Mouse (Mus musculus): Measurements from ENCODE around the gene Max. TPM values are rescaled to one million over a fixed set of nuclear protein-coding genes. Genes with fewer than 3 reads are reported as not detected.

The Max gene
- total and polyA plus RNA-seq, 3 experiments: 21.1 to 80.7 (median 59.7) TPM

- no peak for DNase-seq
Measured at GRCm38 (mm10) chr12:76920990-76921389, 41.0 kb downstream of the Max start.

DNA sequence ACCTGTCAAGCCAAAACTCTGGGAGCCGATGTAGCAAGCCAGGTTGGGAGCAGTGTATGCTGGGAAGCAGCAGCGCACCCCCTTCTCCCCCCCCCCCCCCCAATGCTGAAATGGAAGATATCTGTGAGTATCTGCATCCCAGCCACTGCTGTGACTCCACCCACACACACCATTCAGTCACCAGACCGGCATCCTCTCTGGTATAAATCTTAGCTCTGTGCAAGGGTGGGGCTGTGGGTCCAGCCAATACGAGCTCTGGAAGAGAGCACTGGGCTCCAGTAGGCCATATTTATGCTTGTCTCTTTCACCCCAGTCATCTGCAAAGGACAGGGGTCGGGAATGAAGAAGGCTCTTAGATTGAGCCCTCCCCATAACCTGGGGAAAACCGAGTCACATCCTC lies 41.6 kb downstream of the Max start:
- no peak for DNase-seq

GRCm38 (mm10) chr12:76918855-76919254 lies 43.1 kb downstream of the Max start:
- no peak for DNase-seq

GRCm38 (mm10) chr12:76918113-76918512 lies 43.9 kb downstream of the Max start:
- peak; percentile 52 for DNase-seq

GRCm38 (mm10) chr12:76916163-76916562 lies 45.8 kb downstream of the Max start:
- DNase-seq: no peak

- no peak for DNase-seq
Measured at GRCm38 (mm10) chr12:76912193-76912592, 49.8 kb downstream of the Max start.

GRCm38 (mm10) chr12:76911171-76911726 lies 50.8 kb downstream of the Max start:
- DNase-seq: no peak

- no peak for DNase-seq
Measured at GRCm38 (mm10) chr12:76910258-76910940, 51.6 kb downstream of the Max start.

DNA sequence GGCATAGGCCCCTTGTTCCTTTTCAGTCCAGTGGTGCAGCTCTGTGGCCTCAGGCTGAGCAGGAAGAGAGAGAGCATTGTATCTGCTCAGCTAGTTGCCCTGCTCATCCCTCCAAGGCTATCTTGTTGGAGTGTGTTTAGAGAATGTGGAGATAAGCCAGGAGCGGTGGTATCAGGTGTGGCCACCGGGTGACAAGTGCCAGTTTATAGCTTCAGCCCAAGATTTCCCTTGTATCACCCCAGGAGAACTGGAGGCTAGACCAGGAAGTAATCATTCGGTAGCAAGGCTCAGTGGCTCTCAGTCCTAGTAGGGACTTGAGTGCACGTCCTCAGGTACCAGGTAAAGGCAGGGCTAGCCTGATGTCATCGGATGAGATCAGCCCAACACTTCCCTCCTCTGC lies 52.8 kb downstream of the Max start:
- DNase-seq: no peak

DNA sequence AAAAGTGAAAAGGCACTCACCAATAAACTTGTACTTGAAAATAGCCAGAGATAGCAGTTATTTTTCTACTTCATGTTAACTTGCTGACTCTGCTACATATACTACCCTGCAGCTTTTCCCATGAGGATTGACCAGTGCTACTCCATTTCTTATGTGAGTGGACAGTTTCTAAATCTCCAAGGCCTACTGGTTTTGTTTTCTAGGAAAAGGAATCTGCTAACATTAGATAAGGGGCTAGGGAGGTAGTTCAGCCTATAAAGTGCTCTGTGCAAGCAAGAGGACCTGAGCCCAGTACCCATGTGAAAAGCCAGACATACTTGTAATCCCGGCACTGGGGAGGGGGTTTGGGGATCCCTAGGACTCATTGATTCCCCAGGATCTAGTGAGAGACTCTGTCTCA lies 55.7 kb downstream of the Max start:
- DNase-seq: no peak

DNA sequence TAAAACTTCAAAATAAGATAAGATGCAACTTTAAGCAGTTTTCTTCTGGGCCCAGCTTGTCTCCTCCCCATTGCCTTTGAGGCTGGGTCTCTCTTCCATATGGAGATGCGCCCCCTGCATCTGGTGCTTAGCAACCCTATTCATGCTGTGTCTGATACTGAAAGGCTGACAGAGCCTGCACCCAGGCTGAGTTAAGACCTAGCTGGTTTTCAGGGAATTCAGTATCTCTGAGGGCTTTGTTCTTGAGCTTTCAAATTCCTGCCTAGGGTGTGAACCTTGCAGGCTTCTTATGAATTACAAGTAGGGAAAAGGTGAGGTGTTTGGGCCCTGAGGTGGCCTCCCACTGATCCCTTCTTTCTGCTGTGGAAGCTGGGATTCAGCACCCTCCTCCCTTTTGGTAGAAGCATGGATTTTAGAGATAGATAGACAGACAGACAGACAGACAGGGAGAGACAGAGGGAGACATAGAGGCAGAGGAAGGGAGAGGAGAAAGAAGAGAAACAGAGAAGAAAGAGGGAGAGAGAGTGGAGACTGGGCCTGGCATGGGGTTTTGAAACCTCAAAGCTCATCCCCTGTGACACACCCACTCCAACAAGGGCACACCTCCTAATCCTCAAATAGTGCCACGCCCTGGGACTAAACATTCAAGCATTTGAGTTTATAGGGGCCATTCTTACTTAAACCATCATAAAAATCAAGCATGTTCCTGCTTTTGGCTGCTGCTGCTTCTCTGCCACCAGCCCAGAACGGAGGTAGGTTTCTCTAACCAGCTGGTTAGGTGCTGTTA lies 60.3 kb downstream of the Max start:
- no peak for DNase-seq

GRCm38 (mm10) chr12:76899261-76899975 lies 62.6 kb downstream of the Max start:
- no peak for DNase-seq

DNA sequence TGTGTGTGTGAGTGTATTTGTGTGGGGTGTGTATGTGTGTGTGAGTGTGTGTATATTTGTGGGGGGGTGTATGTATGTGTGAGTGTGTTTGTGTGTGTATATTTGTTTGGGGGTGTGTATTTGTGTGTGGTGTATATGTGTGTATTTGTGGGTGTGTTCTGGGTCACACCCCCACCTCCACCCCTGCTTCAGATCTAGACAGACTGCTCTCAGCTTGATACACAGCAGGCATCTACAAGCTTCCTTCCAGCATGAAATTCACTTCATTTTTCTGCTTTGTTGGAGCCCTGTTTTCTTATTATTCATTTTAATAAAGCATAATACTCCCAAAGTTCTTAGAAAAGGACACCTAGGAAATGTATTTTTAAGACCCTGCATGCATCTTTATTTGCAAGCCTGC lies 63.9 kb downstream of the Max start:
- no peak for DNase-seq

DNA sequence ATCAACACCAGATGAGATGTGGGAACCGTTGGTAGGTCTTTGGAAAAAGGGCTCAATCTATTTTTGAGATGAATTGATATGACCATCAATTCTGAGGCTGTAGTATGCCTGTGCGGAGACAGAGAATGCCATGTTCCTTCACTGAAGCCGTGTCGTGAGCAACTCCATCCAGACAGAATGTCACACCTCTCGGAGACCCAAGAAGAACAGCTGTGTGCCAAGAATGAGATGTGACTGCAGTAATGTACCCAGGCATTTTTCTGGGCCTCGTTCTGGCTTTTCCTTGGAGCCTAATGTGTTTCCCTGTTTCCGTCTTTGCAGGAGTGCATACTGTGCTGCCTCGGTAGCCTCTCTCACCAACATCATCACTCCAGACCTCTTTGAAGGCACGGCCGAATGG lies 65.0 kb downstream of the Max start:
- DNase-seq: no peak

GRCm38 (mm10) chr12:76896566-76896965 lies 65.4 kb downstream of the Max start:
- DNase-seq: no peak

DNA sequence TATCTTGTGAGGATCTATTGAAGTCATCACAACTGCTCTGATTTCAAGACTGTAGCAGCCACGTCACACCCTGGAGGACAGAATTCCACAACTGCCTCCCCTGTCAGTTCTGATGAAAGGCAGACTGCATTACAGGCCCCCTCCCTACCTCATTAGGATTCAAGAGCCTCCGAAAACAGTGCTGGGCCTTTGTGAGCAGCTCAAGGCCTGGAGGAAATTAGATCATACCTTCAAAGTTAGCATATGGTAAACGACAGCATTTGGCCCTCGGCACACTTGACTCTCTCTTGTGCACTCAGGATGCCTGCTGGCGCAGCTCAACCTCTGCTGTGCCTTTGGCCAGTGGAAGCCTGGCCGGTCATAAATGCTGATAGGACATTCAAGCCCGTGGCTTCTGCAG lies 66.2 kb downstream of the Max start:
- DNase-seq: no peak

- no peak for DNase-seq
Measured at GRCm38 (mm10) chr12:76894792-76895559, 67.0 kb downstream of the Max start.

DNA sequence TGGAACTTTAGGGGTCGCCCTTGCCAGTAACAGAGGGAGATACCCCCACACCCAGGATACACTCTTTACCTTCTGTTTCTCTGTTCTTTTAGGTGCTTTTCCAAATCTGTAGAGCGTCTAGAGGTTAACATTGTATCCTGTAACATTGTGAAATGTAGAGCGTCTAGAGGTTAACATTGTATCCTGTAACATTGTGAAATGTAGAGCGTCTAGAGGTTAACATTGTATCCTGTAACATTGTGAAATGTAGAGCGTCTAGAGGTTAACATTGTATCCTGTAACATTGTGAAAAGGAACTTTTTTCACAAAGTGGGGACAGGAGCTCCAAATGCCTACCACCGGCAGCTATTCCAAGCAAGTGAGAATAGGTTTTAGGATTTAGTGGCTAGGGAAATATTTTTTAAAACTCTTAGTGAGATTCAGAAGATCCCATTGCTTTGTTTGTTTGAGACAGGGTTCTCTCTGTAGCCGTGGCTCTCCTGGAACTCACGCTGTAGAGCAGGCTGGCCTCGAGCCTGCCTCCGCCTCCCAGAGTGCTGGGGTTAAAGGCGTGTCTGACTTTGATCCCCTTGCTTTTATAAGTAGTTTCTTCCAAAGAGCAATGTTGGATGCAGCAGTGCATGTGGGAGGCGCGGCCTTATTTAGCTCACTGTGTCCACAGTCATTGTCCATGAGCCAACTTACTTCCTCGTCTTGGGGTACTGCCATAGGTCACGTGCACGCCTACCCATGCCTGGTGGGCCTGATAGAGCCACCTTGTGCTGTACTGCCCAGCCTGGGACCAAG lies 68.9 kb downstream of the Max start:
- DNase-seq: no peak

GRCm38 (mm10) chr12:76891160-76891559 lies 70.8 kb downstream of the Max start:
- no peak for DNase-seq

GRCm38 (mm10) chr12:76889404-76890184 lies 72.4 kb downstream of the Max start:
- DNase-seq: no peak
